Mouse (Mus musculus) CD4-positive helper T cell, adult 2 months (primary cell): ENCODE data around the gene Plekhg6.

Experiments
- DNase-seq: peaks from one replicate; pipeline ENCODE4 v3.0.0-alpha.2; 2012; ENCODE audit warnings: low read depth, missing footprints, low spot score

Gene Plekhg6

DNA sequence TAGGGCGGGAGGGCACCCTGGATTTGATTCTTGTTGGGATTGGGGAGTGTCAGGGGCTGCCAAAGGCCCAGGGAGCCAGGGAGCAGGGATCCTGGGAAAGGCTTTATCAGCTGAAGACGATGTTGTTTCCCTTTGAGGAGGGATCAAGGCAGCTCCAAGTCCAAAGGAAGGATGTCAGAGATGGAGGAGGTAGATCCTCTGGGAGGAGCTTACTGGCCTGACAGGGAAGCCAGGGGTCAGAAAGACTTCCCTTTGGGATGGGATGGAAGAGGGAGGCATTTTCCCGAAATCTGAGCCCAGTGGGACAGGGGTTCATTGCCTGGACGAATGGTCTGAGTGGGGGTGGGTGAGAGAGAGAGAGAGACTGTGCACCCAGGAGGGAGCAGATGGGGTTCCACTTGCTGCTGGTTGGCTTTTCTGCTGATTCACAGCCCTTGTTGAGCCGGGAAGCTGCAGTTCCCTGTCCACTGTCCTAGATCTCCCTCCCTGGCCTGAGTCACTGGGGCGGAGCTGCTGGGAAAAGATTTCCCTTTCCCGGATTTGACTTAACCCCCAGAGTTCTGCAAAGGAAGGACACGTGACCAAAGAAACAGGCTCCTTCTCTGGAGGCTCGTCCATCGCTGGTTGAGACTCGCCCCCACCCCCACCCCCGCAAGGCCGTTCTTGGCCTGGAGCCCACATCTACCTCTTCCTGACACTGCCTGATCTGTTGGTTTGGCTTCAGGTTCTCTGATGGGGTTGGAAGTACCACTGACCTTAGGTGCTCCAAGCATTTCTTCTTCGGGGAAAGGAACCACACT lies 26.0 kb downstream of the Plekhg6 start:
- DNase-seq, result no peak

DNA sequence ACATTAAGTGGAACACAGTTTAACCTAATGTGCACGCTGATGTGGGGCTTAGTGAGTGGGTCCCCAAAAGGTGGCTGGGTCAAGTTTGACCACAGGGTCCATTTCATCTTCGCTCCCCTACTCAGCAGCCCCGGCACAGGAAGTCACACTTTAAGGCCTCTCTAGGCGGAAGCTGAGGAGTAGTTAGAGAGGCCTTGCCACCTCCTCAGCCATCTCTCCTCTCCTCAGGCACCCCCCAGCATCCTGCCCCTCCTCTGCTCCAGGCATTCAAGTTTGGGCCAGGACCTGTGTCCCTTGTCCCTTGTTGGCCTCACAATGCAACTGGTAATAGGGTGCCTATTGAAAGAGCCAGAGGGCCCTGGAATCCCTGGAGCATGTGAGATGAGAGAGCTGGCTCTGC lies 26.9 kb downstream of the Plekhg6 start:
- peak; percentile 53 for DNase-seq

DNA sequence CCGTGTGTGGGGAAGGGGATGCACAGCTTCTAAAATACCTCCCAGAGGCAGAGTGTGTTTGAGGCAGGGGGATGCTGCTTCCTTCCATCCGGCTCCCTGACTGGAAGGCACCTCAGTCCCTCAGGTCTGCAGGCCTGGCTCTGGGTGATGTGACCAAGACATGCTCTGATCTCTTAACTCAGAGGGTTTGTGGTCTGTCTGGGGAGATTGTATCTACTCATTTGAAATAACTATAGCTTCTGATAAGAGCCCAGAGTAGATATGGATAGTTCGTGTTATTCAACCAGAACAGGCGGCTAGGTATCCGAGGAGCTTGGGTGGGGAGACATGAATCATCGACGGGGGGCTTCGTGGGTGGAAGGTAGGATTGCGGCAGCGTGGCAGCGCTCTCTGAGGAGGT lies 27.4 kb downstream of the Plekhg6 start:
- DNase-seq, result peak; percentile 58

DNA sequence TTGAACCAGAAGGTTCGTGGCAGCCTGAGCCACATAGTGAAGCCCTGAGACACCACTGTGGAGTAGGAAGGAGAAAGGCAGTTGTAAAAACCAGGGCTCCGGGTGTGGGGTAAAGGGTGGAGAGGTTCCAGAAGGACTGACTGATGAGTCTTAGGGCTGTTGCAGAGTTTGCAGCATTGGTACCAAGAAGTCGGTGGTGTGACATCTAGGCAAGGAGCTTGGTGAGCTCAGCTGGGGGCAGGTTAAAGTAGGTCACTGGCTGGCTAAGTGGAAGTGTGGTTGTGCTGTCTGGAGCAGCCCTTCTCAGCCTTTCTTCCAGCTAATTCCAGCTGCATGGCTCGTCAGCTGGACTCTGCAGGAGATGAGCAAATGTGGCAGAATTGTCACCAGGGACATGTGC lies 27.8 kb downstream of the Plekhg6 start:
- no peak for DNase-seq

DNA sequence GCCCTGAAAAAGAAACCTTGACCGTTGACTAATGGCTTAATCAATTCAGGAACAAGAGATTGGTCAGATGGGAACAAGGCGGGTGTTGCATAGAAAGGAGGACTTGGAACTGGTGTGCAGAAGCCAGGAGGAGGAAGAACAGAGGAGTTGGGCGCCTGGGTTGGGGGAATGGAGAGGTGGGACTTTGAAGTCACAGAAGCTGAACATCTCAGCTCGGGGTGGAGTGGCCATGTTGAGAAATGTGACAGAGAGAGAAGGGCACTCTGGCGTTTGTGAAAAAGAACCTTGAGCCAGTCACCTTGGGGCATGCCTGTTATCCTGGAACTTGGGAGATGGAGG lies 28.6 kb downstream of the Plekhg6 start:
- no peak for DNase-seq

DNA sequence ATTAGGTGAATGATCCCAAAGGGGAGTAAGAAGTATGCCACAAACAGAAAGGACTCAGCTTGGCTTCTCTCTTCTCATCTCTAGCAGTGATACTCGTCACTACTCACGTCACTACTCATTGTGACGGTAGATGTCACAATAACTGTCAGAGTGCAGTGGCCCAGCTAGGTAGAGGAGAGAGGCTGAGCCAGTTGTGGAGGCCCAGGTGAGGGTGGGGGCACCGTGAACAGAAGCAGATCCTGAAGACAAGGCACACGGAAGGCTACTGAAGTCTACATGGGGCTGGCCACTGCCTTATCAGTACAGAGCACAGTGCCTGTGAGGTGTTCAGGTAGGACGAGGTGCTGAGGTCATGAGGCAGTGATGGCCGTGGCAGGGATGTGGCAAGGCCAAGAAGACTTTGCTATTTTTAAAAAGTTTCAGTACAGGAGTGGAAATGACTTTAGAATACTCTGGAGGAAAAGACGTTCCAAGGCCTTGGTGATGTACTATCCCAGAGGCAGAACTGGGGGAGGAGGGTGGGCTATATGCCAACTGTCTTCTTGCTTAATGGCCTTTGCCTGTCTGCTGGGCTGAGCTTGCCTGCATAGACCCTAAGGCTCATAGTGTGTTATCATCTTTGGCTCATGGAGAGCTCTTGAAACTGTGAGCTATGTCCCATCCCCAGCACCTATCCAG lies 29.1 kb downstream of the Plekhg6 start:
- DNase-seq, result peak; percentile 71

DNA sequence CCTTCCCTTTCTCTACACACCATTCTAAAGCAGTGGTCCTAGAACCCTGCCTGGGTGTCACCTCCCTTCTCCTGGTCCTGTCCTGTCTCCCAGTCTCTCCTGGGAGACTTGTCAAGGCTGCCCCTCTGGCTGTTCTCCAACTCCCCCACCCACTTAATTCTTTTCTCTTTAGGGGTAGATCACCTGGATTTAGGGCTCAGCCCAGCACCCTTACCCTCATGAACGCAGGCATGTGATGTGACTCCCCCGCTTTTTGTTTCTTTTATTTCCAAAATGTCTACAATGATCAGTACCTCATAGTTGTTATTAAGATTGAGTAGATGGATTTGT lies 29.6 kb downstream of the Plekhg6 start:
- no peak for DNase-seq

DNA sequence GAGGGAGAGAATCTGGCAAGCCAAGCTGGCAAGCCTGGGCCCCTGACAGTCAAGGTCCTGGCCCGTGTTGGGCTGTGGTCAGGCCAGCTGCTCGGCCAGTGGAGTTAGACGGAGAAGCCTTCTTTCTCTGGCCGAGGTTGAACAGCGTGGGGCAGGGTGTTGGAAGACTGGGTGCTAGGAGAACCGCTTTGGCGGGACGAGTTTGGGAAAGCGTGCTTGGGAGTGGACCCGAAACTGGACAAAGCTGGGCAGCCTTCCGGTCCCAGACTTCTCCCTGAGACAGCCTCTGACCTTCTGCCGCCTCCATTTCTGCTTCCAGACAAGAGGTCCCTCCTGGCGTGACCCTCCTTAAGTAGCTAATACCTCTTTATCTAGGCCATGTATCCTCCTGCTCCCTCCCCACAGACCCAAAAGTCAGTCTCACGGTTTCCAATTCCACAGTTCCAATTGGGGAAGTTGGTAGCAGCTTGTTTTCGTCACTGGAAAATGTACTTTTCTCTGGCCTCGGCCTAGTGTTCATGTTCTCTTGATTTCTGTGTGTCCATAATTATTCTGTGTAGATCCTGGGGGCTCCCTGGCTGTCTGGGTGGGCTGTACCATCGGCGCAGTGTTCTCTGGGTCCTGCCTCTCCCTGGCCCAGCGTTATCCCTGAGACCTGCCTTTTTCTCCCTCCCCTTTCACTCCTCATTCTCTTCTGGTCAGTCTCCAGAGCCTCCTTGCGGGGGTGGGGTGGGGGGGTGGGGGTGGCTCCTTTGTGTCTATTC lies 30.2 kb downstream of the Plekhg6 start:
- DNase-seq, result no peak

DNA sequence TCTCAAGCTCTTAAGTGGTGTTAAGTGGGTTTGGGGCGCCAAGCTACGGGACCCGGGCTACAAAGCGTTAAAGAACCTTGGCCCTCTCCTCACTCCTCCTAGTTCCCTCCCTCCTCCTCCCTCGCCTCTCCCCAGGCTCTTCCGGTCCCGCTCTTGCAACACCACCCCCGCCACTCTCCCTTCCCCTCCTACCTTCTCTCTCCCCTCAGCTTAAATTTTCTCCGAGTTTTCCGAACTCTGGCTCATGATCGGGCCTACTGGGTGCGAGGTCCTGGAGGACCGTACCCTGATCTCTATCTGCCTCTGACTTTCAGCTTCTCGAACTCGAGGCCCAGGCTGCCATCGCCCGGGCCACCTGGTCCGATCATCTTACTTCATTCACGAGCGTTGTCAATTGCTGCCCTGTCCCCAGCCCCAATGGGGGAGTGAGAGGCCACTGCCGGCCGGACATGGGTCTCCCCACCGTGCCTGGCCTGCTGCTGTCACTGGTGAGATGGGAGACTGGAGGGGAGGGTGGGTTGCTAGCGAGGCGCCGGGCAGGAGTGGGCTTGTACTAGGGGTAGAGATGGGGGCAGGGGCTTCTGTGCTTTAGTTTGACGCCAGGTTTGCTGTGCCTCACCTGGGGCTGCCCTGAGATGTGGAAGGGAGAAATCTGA lies 30.9 kb downstream of the Plekhg6 start:
- DNase-seq, result peak; percentile 76

DNA sequence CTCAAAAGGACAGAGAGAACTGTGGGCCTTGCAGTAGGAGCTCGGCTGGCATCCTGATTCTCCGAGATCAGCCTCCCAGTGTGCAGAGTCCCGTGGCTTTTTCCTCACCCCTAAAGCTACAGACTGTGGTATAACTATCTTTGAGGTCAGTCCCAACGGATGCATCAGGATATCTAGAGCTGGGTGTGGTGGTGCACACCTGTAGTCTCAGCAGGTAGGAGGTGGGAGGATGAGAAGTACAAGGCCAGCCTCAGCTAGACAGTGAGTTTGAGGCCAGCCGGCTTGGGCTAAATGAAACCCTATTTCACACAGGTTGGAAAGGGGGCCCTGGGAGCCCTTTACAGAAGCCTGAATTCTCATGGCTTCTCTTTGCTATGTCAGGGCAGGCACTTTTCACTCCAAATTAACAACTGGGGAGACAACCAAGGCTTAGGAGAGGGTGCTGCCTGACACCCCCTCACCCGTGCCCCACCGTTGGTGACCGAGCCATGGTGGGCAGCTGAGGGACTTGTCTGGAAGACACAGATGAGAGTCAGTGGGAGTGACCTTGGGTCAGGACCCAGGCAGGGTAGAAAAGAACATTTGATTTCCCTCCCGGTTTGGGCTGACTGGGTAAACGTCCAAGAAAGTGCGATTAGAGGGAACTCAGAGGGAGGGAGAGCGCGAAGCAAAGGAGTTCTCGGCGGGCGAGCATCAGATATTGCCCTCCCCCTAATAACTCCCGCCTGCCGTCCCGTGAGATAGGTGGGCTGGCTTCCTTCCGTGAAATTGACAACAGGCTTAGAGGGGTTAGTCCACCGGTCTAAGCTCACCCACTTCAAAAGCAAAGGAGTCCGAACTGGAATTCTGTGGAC lies 31.6 kb downstream of the Plekhg6 start, which contains the start of gene Tnfrsf1a:
TSS of gene Tnfrsf1a (plus strand) at position 642 of the 854 bp plus-strand sequence.
- DNase-seq, result no peak

DNA sequence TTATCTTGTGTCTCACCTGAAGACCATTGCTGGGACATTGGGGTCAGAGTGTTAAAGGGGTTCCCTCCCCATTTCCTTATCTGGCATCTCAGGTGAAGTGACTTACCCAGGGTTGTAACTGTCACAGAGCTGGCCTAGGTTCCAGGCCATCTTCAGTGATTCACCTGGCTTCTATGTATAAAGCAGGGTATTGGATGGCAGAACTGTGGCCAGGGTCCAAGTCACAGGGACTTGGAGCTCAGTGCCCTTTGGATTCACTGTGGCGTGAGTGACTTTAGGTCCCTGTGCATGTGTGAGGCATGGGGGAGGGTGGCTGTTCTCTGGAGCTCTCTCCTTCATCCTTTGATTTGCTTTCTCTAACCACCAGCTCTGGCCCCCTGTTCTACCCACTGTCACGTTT lies 34.6 kb downstream of the Plekhg6 start:
- no peak for DNase-seq

DNA sequence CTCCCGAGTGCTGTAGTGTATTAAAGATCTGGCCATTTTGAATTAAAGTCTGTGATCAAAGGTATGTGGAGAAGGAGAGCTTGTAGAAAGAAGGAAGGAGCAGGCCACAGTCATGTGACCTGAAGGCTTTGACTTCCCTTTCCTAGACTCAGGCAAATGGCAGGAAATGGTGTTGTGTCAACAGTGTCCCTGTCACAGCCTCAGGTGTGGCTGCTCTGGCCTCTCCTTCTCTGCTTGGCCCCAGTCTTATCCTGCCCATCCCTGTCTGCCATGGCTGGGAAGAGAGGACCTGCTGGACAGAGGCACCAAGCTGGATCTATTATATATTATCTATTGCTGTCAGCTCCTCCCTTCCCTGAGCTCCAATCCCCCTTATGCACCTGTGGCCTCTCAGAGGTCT lies 35.0 kb downstream of the Plekhg6 start:
- no peak for DNase-seq

DNA sequence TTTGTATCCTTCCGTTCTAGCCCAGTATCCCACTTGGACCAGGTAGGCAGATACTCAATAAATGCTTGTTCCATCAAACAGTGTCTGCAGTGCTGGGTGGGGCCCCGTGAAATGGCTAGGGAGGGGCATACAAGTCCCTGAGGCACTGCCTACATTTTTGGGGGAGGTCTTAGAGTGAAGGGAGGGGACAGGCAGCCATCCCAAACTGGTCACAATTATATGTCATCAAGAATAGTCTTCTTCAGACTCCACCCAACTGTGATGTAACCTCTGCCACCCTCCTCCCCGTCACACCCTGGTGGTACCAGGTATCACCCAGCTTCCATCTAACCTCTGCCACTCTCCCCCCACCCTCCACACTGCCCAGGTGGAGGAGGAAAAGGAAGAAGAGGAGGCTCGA lies 35.7 kb downstream of the Plekhg6 start:
- DNase-seq, result no peak

DNA sequence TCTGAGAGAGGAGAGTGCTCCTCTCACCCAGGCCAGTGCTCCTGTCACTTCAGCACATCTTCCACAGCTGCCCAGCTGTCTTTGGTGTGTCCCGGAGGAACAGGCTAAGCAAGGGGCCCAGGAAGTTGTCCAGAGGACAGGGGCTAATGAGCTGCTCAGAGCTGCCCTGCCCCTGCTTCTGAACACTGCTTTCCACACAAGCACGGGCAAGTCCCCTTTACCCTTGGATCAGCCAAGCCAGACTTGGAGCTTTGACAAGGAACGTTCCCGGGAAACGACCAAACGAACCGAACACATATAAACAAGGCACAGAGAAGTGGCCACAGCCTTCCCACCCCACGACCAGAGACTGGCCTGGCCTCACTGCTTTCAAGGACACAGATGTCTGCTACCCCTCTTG lies 36.5 kb downstream of the Plekhg6 start:
- DNase-seq, result no peak

DNA sequence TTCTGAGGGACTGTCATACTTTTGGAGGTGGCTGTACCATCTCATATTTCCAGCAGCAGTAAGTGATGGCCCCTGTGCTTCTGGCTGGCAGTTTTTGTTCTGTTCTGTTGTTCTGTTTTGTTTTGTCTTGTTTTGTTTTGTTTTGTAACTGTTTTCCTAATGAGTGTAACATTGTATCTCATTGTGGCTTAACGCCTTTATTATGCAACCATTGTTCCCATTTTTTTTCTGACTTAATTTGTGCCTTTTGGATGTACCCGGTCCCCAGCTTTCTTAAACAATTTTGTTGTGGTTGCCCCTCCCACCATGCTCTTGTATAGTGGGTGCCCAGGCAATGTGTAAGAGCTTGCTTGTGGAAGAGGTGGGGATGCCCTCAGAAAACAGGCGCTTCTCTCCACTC lies 38.4 kb downstream of the Plekhg6 start:
- no peak for DNase-seq

DNA sequence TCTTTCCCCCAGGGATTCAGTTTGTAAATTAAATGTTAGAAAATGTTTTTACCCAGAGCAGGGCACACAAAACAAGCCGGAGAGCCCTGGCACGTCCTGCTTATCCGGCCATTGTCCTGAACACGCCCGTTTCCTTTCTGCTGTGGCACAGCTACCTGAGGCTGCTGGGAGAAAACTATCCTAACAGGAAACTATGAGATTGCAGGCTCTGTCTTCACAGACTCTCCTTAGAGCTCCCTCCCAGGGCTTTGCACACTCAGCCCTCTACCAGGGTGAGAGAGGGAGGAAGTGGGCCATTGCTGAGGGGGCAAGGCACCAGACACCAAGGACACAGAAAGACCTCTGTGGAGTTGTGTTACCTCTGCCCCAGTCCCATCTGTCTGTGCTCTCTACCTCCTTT lies 40.3 kb downstream of the Plekhg6 start:
- no peak for DNase-seq

DNA sequence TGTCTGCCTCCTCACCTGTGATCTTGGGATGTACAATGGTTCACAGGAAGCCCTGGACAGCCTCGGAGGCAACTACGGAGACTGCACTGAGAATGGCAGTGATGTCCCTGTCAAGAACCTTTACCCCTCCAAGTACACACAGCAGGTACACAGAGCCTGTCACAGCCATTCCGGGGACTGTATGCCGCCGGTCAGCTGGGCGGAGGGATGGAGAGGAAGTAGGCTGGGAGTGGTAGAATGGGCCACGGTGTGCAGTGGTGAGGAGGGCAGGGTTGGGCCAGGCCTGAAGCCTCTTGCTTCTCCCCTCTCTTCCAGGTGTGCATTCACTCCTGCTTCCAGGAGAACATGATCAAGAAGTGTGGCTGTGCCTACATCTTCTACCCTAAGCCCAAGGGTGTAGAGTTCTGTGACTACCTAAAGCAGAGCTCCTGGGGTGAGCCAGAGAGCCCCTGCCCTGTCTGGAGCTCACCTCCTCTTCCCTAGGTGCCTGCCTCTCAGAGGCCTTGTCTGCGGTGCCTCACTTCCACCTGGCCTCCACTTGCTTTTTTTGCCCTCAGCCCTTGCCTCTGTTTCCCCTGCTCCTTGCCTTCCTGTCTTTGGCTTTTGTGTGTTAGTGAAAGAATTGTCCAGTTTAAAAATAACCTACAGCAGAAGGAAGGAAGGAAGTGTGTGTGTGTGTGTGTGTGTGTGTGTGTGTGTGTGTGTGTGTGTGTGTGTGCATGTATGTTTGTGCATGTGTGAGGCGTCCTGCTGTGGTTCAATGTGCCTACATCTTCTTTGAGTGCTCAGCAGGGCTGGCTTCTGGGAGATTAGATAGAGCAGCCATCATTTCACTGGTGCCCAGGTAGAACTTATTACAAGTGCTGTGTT lies 41.6 kb downstream of the Plekhg6 start:
- peak; percentile 49 for DNase-seq

DNA sequence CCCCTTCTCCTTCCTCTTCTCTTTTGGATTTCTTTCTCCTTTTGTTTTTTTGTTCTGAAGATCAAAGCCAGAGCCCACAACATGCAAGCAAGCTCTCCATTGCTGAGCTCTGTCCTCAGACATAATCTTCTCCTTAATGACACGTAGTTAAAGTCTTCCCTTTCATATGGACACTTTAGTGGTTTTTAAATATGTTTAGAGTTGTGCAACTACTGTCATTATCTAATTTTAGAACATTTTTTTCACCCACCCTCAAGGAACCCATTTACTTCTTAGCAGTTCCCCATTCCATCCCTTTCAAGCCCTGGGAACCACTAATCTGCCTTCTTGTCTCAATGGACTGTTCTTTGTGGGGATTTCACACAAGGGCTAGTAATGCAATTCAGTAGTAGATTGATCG lies 46.2 kb downstream of the Plekhg6 start:
- DNase-seq, result no peak

DNA sequence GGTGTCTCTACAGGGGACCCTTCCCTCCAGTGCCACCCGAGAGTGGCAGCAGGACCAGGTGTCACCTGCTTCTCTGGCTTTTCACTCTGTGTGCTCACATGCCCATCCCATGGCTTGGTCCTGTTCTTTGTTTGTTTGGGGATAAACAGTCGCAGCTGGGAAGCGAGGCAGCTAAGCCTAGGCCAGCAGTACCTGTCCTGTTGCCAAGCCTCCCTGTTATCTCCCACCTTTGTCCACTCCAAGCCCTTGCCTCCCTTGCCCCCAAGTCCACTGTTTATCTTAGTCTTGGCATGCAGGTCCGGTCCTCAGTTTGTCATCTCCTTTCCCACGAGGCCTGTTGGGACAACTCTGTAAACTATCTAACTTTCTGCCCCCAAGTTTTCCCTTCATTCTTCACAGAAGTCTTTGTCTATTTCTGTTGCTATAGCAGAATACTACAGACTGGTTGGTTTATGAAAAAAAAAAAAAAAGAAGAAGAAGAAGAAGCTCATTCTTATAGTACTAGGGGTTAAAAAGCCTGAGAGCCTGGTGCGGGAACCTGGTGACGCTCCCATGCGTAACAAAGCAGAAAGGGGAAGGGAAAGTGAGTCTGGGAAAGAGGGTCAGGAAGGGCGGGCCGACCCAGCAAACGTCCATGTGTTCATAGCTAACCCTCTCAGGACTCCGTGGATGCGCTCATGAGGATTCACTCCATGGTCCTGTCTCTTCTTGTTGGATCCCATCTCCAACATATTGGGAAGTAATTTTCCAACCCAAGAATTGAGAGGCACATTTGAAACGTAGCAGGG lies 47.3 kb downstream of the Plekhg6 start:
- DNase-seq, result no peak
